Mouse (Mus musculus) retina, postnatal 1 day (tissue): Measurements from ENCODE around the gene Mypn.

ENCODE experiments used
- DNase-seq: peaks from one replicate; pipeline ENCODE4 v3.0.0-alpha.2; 2012

The Mypn gene

DNA sequence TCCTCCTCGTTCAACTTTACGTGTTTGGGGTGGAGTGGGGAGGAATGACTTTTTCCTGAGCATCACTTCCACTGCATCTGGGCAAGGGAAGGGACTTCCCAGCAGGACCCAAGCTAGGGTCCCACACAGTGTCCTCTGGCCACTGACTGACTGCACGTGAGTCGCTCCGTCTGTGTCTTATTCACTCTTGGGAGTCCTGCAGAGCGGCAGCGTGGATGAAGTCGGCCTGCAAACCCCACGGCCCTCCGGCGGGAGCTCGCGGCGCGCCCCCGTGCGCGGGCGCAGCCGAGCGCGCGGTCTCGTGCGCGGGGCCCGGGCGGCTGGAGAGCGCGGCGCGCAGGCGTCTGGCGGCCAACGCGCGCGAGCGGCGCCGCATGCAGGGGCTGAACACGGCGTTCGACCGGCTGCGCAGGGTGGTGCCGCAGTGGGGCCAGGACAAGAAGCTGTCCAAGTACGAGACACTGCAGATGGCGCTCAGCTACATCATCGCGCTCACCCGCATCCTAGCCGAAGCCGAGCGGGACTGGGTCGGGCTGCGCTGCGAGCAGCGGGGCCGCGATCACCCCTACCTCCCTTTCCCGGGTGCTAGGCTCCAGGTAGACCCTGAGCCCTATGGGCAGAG is 103.7 kb downstream of the Mypn start:
- peak; percentile 84 for DNase-seq

DNA sequence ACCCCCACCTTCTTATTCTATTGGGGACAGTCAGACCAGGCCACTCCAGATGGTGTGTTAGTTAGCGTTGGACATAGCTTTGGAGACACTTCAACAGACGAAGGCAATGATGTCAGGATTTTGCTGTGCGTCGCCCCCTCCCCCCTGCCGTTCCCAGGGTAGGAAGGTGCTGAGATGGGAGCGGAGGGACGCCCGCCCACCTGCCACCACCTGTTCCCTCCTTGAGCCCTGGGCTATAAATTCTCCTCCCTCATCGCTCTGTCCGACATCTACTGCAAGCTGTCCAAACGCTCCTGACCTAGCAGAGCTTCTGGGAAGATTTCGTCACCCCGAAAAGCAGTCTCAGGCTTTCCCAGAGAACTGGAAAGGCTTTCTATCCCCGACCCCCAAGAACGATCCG is 104.2 kb downstream of the Mypn start, which contains the start of gene Atoh7:
TSS of gene Atoh7 (plus strand) at position 131 of the 400 bp plus-strand sequence.
- DNase-seq: peak; percentile 64

DNA sequence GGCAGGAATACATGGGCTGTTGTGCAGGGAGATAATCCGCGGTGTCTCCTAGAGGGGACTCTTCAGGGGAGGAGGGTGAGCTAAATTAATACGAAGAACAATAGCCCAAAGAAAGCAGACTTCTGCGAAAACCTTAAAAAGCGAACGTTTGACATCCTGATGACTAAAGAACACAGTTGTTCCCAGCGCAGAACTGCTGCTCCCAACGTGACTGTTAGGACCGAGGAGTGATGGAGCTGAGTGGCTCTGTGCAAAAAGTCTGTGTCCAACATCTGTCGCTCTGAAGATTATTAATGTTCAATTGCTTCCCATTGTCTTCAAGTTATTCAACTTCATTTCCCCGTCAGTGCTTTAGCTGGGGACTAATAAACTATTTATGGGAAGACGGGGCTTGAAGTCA is 105.6 kb downstream of the Mypn start:
- DNase-seq: peak; percentile 63

DNA sequence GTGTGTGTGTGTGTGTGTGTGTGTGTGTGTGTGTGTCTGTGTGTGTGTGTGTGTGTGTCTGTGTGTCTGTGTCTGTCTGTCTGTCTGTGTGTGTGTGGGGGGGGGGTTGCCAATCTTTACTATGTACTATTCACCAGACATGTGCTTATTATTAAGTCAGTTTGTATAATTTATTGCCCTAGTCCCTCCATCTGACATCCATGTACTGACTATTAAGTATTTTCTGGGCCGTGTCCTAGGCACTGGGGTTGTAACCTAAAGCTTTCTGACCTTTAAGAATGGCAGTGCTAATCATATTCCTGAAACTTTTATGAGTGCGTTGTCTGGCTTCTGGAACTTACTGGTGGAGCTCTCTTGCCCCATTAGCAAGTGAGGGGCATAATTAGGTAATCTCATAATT is 107.0 kb downstream of the Mypn start:
- no peak for DNase-seq

DNA sequence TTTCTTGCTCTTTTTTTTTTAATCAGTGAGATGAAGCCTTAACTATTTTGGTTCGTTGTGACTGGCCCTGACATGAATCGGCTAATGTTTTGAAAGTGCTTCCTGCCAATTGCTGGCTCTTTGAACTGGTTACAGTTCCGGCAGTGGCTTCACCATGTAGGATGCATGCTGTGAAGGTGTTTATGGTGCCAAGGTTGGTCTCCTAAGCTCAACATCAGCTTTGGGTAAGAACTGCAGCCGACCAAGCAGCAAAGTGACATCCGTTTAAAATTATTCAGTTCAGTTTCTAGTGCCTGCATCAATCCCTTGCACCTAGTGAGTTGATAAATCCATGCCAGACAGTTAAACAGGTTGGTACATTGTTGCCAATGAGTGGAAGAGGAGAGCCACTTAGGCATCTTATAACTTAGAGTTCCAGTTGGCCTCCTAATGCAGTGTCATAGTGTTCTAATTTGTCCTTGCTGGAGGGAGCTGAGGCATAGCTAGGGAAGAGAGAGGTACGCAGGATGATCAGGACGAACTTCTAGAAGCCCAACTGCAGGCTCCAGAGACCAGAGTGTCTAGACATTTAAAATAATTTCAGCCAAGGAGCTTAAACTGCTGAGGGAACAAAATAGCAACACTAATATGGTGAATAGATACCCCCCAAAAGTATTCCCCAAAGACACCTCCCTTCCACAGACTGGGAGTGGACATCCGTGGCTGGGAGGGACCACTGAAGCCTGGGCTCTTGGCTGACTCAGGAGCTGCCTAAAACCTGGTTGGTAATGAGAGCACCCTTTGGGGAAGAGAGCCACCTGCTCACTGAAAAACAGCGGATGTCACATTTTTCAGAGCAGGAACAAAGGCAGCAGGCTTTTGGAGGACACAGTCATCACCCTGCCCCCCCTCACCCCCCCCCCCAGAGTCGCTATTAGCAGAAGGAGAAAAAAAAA is 110.9 kb downstream of the Mypn start:
- DNase-seq: no peak

DNA sequence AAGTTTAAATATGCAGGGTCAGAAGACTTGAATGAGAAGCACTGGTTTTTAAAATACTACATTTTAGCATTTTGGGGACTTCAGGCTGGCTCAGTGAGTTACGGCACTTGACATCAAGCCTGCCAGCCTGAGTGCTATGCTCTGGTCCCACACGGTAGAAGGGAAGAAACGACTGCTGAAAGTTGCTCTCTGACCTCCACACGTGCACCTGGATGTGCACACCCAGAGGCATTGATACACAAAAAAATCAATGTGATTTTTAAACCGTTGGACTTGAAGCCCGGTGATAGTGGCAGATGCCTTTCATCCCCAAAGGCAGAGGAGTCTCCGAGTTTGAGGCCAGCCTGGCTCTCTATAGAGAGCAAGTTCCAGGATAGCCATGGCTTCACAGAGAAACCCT is 111.8 kb downstream of the Mypn start:
- no peak for DNase-seq

DNA sequence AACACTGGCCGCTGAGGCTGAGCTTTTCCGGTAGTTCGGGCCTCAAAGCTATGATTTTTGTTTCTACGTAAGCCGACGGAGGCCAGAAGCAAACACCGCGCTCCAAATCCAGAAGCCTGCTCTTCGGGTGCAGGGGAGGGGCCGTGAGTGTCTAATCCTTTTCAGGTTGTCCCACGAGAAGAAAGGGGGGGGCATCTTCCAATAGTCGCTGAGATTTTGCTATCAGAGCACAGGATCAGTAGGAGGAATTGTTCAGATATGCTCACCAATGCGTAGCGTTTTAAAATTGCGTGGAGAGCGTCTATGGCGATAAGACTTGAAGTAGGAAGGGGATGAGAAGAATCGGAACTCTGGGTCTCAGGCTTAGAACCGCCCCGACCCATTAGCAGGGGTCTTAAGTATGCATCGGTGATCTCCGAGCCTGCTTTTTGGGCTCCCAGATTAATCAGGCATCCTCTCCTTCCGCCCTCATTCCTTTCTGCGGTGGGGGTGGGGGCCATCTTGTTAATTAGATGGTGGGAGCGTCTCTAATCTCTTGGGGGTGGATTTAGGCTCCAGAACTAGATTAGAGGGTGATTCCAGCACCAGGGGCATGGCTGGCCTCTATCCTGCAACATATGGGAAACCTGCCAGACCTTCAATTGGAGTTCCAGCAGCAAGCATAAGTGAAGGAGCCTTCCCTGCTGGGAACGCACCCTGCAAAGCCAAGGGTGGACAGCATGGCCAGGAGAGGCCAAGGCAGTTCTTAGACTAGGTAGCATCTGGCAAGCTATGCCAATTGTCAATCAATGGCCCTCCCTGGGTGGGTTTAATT is 113.8 kb downstream of the Mypn start:
- peak; percentile 85 for DNase-seq

DNA sequence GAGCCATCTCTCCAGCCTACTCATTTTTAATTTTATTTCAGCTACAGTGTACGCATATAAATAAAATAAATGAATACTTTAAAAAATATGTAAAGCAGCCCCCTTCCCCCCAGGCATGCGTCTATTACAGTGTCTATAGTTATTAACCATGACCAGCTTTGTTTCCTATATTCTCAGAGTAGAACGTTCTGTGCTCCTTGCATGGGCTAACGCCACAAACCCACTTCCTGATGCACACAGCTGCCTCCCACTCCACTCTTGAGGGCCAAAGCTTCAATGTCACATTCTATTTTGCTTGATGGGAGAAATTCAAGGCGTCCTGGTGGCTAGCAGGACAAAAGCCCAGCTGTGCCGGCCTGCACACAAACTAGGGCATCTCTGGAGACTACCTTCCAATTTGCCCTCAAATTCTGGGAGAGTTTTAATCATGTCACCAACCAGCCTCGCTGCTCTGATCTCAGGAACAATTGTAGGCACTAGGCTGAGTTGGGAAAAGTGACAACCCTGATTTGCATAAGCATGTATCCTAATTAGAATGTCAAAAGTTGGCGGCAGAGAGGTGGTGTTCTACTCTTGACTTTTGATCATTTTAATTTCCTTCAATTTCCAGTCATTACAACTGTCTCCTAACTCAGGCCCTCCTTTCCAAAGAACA is 114.5 kb downstream of the Mypn start:
- peak; percentile 91 for DNase-seq

DNA sequence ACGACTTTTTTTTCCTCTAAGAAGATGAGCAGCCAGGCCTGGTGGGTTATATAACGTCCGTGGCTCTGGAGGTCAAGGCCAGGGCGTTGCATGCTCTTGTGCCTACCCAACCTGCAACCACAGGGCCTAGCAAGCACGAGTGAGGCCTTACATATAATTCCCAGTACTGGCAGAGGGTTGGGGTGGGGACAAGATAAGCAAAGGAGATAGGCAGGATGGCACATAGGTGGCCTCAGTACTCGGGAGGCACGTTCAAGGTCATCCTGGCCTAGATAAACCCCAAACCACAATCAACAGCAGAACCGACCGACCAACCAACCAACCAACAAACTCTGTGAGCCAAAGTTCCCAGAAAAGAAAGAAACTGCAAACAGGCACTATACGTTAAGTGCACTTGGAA is 117.4 kb downstream of the Mypn start:
- DNase-seq: no peak

DNA sequence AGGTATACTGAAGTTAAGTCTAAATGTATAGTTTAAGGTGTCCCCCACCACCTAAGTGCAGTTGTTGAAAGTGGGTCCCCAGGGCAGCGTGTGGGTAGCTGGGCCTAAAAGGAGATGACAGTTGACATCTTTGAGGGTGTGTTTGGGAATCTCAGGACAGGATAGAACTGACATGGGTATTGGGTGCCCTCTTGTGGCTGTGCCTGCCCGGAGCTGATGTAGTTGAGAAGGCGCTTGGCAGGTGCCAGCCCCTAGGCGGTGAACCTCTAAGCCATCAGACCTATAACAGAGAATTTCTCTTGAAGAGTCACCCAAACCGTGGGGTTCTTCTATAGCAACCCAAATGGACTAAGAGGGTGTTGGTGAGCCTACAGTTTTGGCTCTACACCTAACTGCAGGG is 137.8 kb downstream of the Mypn start:
- peak; percentile 86 for DNase-seq
